Mouse (Mus musculus): ENCODE results near the gene Det1.

Det1 gene

GRCm38 (mm10) chr7:78846737-78847434, at the start of gene Det1:
TSS of gene Det1 (minus strand) at chr7:78847263.
- in situ Hi-C loops (cut with MboI, MseI), result loop anchor here (5.0 kb wide), 1 partner anchor 60 kb away; no protein-coding TSS in a partner anchor

GRCm38 (mm10) chr7:78895653-78896333, 48.7 kb upstream of the Det1 start, which contains the start of gene Aen:
TSS of gene Aen (plus strand) at chr7:78895854.
- in situ Hi-C loops (cut with MboI, MseI), result loop anchor here (25.0 kb wide), 1 partner anchor 308 kb away; no protein-coding TSS in a partner anchor

- in situ Hi-C loops (cut with MboI, MseI), result loop anchor here (25.0 kb wide), 1 partner anchor 308 kb away; no protein-coding TSS in a partner anchor
Observed at GRCm38 (mm10) chr7:78895021-78895652, 48.1 kb upstream of the Det1 start.

- in situ Hi-C loops (cut with MboI, MseI), result loop anchor here (5.0 to 25.0 kb wide), 2 partner anchors 102 to 307 kb away; no protein-coding TSS in a partner anchor
Observed at GRCm38 (mm10) chr7:78893917-78894316, 46.9 kb upstream of the Det1 start.

GRCm38 (mm10) chr7:78890641-78891040, 43.6 kb upstream of the Det1 start:
- in situ Hi-C loops (cut with MboI, MseI), result loop anchor here (5.0 to 25.0 kb wide), 2 partner anchors 98 to 303 kb away; no protein-coding TSS in a partner anchor

GRCm38 (mm10) chr7:78887431-78887842, 40.4 kb upstream of the Det1 start:
- in situ Hi-C loops (cut with MboI, MseI), result loop anchor here (25.0 kb wide), 1 partner anchor 300 kb away; no protein-coding TSS in a partner anchor

GRCm38 (mm10) chr7:78886496-78886895, 39.4 kb upstream of the Det1 start:
- in situ Hi-C loops (cut with MboI, MseI), result loop anchor here (25.0 kb wide), 1 partner anchor 299 kb away; no protein-coding TSS in a partner anchor

GRCm38 (mm10) chr7:78885404-78885803, 38.3 kb upstream of the Det1 start:
- in situ Hi-C loops (cut with MboI, MseI), result loop anchor here (25.0 kb wide), 1 partner anchor 298 kb away; no protein-coding TSS in a partner anchor

- in situ Hi-C loops (cut with MboI, MseI), result loop anchor here (25.0 kb wide), 1 partner anchor 297 kb away; no protein-coding TSS in a partner anchor
Observed at GRCm38 (mm10) chr7:78884139-78884538, 37.1 kb upstream of the Det1 start.

- in situ Hi-C loops (cut with MboI, MseI), result loop anchor here (25.0 kb wide), 1 partner anchor 296 kb away; no protein-coding TSS in a partner anchor
Observed at GRCm38 (mm10) chr7:78883726-78884060, 36.6 kb upstream of the Det1 start.

- in situ Hi-C loops (cut with MboI, MseI), result loop anchor here (25.0 kb wide), 1 partner anchor 296 kb away; no protein-coding TSS in a partner anchor
Observed at GRCm38 (mm10) chr7:78883016-78883725, 36.1 kb upstream of the Det1 start.

- in situ Hi-C loops (cut with MboI, MseI), result loop anchor here (25.0 kb wide), 1 partner anchor 295 kb away; no protein-coding TSS in a partner anchor
Observed at GRCm38 (mm10) chr7:78882469-78882837, 35.4 kb upstream of the Det1 start.

GRCm38 (mm10) chr7:78881607-78882468, 34.8 kb upstream of the Det1 start:
- in situ Hi-C loops (cut with MboI, MseI), result loop anchor here (25.0 kb wide), 1 partner anchor 295 kb away; no protein-coding TSS in a partner anchor

GRCm38 (mm10) chr7:78872831-78873230, 25.8 kb upstream of the Det1 start:
- in situ Hi-C loops (cut with MboI, MseI), result no loop called here

- in situ Hi-C loops (cut with MboI, MseI), result no loop called here
Observed at GRCm38 (mm10) chr7:78872366-78872765, 25.3 kb upstream of the Det1 start.

GRCm38 (mm10) chr7:78868731-78869130, 21.7 kb upstream of the Det1 start:
- in situ Hi-C loops (cut with MboI, MseI), result no loop called here

- in situ Hi-C loops (cut with MboI, MseI), result no loop called here
Observed at GRCm38 (mm10) chr7:78865212-78865949, 18.3 kb upstream of the Det1 start.

- in situ Hi-C loops (cut with MboI, MseI), result no loop called here
Observed at GRCm38 (mm10) chr7:78864446-78864802, 17.4 kb upstream of the Det1 start.

GRCm38 (mm10) chr7:78863796-78864445, 16.9 kb upstream of the Det1 start:
- in situ Hi-C loops (cut with MboI, MseI), result no loop called here

Measured in T-helper 2 cell (primary cell).